Mouse (Mus musculus) urinary bladder, postnatal 14 days (tissue): ENCODE results near the gene Capn9.
A peak's percentile ranks its signal among the peaks of the same experiment; 100 is the strongest.

ENCODE experiments used
- DNase-seq: peaks from one replicate; pipeline ENCODE4 v3.0.0; 2021; ENCODE audit warnings: low spot score

Gene Capn9

DNA sequence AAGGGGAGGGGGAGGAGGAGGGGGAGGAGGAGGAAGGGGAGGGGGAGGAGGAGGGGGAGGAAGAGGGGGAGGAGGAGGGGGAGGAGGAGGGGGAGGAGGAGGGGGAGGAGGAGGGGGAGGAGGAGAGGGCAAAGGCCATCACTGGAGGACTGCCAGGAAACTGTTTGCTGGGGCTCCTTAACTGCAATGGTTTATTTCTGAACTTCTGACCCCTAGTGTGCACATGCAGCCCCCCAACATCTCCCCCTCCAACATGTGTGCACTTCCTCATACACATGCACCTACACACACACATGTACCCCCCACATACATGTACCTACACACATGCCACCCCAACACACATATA, 3.5 kb upstream of the Capn9 start:
- no peak for DNase-seq

DNA sequence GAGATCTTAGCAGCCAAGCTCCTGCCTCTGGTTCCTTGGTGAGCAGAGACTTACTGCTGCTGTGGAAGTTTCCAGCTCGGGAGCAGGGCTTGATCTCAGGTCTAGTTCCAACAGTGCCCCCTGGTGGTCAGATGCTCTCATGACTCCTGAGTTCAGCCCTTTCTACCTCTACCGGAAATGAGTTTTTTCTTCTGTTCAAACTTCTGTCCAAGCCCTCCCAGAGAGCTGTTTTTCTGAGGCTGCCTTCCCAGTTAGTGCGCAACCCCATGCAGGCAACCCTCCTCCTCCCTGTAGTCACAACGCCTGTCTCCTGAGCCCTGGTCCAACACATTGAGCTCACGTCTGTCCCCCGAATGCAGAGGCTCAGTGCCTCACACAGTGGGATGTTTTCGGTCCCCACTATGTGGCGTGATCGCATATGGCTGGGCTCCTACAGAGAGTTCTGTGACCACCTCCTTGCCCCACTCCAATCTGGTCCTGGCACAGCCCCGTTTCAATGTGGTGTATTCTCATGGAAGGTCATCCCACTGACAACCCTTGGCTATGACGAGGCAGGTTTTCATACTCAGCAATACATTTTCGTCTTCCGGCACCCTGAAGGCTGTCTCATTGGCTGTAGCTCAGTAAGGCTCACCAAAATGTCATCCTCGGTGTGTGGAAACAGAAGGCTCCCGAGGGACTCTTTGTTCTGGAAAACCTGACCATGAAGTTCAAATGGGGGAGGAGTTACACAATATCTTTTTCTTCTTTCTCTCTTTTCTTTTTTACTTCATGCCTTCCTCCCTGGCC, 2.2 kb upstream of the Capn9 start:
- peak; percentile 93 for DNase-seq

DNA sequence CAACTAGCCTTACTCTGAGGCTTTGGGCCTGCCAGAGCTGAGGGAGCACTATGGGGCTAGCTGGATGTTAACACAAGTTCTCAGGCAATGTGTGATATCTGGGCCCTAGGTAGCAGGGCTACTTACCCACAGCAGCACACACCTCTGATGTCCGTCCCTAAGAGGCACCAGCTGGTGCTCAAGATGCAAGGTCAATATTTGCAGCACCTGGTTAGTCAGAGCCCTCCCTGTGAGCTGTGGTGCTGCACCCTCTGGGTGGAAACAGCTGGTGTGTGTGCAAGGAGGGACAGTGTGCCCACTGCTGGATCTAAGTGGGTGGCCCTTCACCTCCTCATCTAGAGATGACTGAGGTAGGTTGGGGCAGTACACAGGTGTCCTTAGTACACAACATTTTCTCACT, 840 bp downstream of the Capn9 start:
- DNase-seq: no peak

DNA sequence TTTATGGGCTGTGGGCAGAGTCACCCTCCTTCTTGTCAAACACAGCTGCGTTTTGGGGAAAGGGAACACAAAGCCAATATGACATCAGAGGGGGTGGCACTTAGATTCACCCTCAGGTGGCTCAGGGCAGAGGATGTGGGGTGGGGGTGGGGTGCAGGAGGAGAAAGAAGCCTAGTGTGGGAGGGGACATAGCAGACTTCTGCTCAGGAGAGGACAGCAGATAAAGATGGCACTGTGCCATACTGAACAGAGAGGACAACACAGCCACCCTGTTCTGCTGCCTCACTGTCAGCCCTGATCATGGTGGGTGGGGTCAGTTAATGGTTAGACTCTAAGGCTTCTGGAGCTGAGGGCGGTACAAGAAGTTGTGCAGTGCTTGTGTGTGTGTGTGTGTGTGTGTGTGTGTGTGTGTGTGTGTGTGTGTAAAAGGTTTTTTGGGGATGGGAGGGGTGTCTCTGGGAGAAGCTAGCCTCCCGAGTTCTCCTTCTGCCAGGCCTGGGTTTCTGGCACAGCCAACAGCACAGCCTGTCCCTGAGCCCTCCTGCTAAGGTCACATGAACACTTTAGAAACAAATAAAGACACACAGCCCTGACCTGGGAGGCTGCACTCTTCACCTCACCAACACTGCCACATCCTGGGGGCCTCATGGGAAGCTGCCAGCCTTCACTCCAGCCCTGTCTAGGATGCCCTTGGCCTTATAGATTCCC, 10.0 kb downstream of the Capn9 start:
- no peak for DNase-seq

DNA sequence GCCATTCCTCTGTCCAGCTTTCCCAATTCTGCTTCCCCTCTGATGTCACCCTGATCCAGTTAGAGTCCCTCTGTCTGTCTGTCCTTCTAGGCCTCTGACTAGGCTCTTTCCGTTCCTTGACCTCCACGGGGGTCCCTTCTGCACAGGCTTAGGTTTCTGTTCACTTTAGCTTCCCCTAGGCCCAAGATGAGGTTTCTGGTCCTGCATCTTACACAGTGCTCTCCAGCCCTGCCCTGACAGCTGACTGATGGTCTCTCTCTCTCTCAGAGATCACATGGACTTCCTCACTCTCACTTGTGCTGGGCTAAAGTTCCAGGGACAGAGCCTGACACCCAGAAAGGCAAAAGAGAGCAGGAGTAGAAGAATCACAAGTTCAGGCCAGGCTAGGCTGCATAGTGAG, 10.6 kb downstream of the Capn9 start:
- no peak for DNase-seq

DNA sequence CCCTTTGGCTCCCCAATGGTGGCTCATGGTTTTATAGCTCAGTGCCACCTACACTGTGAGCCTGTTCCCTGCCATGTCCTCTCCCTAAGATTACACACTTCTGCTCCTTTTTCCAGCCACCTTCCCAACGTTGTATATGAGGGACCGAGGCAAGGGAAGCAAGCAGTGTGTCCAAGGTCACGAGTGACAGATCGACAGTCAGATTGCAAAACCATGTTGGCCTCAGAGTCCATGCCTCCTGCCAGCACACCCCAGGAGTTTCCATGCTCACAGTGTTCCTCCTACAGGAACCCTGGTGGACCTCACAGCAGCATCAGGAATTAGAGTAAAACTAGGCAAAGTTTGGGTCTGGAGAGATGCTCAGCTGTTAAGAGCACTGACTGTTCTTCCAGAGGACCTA, 13.5 kb downstream of the Capn9 start:
- no peak for DNase-seq

DNA sequence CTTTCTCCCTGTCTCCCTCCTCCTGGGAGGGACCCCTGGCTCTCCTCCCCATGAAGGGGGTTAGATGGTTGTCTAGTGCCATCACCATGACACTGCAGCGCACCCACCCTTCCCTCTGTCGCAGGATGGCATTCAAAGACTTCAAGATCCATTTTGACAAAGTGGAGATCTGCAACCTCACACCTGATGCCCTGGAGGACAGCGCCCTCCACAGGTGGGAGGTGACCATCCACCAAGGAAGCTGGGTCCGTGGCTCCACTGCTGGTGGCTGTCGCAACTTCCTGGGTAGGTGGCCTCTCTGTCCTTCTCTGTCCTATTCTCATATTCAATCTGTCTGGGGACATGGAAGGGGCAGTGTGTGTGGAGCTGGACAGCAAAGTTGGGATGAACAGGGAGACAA, 28.2 kb downstream of the Capn9 start:
- no peak for DNase-seq

DNA sequence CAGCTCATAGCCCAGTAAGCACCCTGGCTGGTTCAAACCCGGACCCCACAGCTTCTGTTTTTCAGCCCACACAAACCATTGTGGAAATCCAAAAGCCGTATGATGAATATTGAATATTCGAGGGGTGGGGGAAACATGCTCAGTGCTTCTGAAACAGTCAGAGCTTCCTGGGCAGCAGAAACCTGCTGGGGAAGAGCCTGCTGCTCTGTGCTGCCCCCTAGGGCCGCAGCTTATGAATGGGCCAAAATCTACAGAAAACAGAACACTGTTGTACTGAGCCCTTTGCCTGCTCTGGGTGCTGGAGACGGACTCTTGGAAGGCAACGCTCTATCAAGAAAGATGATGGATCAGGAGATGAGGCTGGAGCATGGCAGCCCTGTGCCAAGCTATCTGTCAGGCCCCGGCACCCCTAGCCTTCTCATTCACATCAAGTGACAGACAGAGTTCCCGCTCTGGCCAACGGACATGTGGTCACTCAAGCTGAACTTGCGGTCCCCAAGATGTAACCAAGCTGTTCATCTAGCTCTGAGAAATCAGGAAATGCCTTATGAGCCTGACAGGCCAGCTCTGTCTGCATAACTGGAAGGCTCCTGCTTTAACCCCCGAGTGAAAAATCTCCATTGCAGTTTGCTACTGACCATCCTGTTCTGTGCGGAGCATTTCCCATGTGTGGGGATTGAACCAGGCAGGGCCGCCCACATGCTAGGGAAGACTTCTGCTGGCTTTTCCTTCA, 32.5 kb downstream of the Capn9 start:
- no peak for DNase-seq

DNA sequence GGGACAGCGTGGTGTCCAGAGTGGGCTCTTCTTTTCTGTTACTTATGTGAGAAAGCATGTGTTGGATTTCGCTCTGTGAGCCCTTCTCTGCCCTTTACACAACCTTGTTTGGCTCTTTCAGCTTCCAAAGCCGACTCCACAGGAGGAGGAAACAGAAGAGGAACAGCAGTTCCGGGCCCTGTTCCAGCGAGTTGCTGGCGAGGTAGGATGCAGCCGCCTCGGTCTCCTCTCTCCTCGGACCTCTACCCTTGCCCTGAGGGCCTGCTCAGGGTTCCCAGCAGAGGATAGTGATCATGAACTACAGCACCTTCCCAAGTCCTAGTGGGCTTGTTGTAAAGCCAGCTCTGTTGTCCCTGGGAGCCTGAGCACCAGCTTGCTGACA, 33.1 kb downstream of the Capn9 start:
- no peak for DNase-seq

DNA sequence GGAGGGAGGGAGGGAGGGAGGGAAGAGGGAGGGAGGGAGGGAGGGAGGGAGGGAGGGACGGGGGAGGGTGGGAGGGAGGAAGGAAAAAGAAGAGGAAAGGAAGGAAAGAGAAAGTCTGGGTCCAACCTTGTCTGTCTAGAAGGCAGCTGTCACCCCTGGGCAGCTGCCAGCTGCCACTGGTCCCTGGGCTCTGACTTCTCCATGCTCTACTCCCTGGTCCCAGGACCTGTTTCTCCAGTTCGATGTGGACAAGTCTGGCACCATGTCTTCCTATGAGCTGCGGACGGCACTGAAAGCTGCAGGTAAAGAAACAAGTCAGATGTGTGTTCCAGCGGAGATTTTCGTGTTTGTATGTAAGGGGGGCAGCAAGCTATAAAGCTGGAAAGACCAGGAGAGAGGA, 38.4 kb downstream of the Capn9 start:
- peak; percentile 23 for DNase-seq

DNA sequence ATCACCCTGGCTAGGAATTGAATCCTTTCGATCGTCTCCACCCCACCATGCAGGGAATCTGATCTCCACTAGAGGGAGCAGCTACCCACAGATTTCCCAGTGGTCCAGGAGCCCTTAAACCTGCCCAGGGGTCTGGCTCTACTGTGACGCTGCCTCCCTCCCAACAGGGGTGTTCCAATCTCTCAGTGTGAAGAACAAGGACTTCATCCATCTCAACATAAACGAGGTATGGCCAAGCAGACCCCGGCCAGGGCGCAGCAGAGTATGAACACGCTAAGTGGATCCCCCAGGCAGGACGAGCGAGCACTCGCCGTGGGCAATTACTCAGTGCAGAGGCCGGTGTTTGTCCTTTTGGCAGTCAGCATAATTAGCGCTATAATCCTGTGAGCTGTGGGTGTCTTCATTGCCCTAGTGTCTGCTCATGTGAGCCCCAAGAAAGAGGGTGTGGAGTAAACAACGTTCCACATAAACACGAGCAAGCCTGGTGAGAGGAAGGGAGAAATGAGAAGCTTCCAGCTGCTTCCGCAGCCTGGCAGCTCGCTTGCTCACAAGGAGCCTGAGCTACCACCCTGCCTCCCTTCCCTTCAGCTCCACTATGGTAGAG, 41.5 kb downstream of the Capn9 start:
- DNase-seq: peak; percentile 79

DNA sequence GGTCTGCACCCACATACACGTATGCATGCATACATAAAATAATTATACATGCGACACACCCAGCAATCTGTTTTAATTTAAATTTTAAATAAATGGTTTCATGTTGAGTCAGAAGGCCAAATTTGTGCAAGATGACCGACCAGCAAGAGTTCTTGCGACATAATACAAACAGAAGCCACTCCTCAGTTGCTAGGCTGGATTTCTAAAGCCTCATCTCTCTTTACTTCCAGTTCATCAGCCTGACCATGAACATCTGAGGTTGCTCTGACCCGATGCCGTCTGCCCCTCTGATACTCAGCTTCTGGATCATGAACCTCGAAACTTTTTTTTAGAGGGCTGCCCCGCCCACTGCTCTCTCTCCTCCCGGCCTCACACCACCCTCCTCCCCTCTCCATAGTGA, 42.3 kb downstream of the Capn9 start:
- no peak for DNase-seq

DNA sequence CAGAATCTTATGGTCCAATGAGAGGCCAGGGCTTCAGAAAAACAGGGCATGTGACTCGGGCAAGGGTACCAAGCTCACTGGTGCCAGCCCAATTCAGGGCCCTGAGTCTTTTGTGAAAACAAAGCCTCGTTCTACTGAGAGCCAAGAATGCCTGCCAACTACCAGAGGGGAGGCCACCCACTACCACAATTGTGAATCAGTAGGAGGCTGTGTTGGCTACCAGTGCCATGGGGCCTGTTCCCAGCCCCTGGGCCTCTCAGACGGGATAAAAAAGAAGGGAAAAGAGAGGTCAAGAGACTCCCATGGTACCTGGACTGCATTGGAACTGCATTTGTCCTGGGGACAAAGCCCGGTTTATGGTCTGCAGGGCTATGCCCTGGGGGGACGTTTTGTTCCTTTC, 45.3 kb downstream of the Capn9 start:
- no peak for DNase-seq

DNA sequence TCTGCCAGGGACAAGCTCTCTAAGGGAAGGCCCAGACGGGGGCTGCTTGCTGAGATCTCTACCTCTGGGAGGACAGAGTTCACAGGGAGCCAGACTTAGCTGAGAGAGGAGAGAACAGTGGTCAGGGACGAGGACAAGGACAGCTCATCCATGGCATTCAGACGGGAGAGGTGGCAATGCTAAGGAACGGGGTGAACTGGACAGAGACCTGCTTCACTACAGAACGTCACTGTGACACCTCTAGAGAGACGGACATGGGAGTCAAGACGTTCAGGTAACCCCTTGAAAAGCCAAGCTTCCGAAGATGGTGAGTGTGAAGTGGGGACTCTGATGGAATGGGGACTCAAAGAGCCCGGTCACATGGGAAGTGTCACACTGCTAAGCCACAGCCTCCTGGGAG, 50.3 kb downstream of the Capn9 start:
- no peak for DNase-seq

DNA sequence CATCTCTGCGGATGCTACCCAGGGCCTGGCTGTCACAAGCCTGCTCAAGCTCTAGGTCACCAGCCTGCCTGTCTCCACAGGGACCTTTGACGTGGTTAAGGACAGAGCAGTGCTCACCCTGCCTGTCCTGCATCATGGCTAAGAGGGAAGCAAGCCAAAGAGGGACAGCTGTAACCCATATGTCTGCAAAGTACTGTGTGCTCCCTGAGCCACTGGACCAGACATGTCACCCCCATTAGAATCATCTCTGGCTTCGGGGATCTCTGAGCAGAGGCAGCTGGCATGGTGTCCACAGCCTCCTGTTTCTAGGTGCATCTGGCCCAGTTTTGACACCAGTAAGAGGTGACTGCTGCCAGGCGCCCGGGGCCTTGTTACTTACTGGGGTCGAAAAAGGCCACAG, 54.6 kb downstream of the Capn9 start:
- no peak for DNase-seq

DNA sequence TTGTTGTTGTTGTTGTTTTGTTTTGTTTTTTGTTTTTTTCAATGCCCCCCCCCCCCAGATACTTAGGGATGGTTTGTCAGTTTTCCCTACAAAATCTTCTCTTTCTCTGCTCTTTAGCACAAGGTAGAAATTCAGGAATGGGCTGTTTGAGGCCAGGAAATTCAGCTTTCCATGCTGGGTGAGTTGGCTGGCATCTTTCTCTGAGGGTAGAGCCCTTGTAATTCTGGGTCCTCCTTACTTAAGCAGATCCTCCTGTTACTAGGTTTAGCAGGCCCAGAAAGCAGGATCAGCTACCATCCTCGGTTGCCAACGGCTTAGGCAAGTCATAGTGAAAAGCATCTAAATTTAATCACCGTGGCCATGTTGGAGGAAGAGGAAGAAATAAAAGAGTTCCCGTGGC, 55.0 kb downstream of the Capn9 start:
- no peak for DNase-seq

DNA sequence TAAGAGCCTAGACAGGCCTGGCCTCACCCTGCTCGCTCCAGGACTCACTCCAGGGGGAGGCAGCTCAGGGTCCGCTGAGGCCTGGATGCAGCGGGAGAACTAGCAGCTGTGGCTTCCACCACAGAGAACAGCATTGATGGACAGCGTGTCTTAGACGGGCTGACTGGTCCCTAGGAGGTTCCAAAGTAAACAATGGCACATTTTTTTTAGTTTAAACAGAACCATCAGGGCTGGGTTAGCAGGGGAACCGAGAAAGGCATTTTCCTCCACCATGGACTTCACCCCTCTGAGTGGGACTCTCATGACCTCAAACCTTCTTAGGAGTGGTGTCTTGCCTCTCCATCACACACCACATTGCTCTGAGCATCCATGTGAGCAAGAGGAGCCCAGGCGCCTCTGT, 56.1 kb downstream of the Capn9 start:
- no peak for DNase-seq

DNA sequence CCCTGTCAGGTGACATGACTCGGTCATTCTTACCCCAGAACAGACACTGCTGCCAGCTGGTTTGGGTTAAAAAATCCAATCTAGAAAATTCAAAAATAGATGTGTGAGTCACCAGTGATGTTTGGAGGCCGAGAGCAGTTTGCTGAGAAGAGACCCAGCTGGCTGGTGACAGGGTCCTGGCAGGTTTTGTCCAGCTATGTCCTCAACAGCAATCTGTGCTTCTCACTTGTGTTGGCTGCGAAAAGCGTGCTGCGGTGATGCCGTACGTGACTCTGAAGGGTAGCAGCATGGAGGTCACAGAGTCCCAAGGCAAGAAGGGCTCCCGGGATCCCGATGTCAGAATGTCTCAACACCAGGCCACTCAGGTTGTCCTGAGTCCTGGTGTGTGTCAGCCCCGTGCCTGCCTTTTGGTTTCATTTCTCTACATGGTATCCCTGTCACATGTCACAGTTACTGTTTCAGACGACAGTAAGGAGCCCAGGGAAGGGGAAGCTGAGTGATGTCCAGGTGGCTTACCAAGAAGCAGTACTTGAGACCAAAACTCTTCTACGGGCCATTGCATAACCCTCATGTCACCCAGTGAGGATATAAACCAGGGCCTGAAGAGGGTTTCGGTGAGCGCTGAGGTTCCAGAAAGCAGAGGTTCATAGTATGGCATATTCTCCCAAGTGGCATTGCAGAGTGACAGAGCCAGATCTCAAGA, 57.2 kb downstream of the Capn9 start:
- DNase-seq: peak; percentile 79

DNA sequence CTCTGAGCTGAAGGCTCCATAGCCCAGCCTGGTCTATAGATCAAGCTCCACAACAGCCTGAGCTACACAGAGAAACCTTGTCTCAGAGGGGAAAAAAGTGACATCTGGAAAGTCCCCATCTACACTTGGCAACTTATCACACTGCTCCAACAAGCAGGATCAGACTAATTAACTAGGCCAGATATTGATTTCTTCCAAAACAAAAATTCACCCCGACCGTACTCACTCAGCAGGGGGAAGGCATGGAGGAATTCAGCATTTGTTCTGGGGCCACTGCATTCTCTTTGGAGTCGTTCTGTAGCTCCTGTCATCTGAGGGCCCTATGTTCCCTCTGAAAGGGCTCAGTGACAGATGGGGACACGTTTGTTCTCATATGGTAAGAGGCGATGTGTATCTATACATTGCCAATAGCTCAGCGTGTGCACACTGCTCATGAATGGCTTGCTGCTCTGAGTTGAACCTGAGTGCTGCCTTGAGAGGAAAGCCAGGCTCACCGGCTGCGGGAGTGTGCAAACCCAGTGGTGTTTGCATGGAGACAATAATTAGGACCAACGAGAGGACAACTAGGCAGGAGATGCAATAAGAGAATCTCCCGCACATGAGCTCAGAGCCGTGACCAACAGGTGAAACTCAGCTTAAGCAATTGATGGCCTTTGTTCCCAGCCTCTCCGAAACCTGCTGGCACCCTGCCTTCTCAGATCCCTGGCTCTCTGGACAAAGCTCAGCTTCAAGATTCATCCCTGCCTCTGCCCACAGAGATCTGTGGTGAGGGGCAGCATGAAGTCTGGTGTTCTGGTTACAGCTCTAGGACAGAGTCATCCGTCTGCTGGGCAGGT, 58.7 kb downstream of the Capn9 start:
- DNase-seq: no peak

DNA sequence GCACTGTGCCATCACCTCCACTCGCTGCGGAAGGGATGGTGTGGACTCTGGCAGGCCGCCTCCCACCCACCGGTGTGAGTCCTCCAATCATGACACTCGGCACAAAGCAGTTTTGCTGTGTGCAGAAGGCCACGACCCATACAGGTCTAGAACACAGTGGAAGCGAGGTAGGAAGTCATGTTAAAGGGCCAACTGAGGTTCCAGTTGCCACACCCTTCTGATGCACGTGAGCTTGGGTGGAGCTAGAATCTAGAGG, 59.3 kb downstream of the Capn9 start:
- DNase-seq: no peak

DNA sequence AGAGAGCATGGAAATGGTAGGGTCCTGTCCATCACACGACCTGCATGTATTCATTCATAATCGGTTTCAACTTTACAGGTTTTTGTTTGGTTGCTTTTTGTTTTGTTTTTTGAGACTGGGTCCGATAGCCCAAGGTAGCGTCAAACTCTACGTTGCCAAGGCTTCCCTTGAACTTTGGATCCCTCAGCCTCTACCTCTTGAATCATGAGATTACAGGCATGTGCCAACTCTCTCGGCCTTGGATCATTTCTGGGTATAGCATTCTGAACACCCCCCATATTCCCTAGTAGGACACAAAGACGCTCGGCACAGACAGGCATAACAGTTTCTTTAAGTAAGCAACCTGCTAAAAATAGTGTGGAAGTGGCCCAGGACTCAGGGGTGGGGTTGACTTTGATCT, 65.7 kb downstream of the Capn9 start:
- DNase-seq: no peak
